Mouse (Mus musculus) ES-Bruce4 (cell line): ENCODE measurements around the gene Ggt5.

ENCODE experiments used
- CTCF ChIP-seq: IDR thresholded peaks from one replicate; pipeline ENCODE4 v1.8.1; 2011; ENCODE audit warnings: low read depth, low read length
- POLR2A ChIP-seq: IDR thresholded peaks from one replicate; pipeline ENCODE4 v1.8.1; 2011; ENCODE audit warnings: low read length; ENCODE audit not compliant: insufficient read depth

DNA sequence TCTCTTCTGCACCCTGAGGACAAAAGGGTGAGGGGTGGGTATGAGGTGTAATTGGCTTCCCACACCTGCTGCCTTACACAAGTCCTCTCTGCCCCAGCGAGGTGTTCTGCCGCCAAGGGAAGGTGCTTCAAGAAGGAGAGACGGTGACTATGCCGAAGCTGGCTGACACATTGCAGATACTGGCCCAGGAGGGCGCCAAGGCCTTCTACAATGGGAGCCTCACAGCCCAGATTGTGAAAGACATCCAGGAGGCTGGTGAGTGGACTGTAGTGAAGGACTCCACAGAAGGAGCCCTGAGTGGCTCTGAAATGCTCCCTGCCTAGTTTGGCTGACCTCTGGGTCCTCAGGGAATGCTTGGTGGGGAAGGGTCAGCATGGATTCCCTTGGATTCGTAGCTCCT lies 10.0 kb upstream of the Ggt5 start:
- TF ChIP-seq POLR2A (no peak), CTCF (no peak)
